Mouse (Mus musculus) kidney, embryonic 15.5 days (tissue): ENCODE data around the gene Arhgap28. TPM values are rescaled to one million over a fixed set of nuclear protein-coding genes. Genes with fewer than 3 reads are reported as not detected.
A peak's percentile ranks its signal among the peaks of the same experiment; 100 is the strongest.

Experiments used
- ATAC-seq: fragments of 200-750 bp; cut with Nextera tagmentation; replicated peaks from 2 replicates; pipeline ENCODE4 v1.8.0; 2017; ENCODE audit warnings: moderate TSS enrichment; ENCODE audit not compliant: low FRiP score
- H3K27ac ChIP-seq: fragments of 300-500 bp; sonication (generic); 2 replicates; pipeline ENCODE4 v1.5.1; 2015; ENCODE audit warnings: mild to moderate bottlenecking, inconsistent platforms
- H3K27me3 ChIP-seq: fragments of 300-500 bp; sonication (generic); 2 replicates; pipeline ENCODE4 v1.6.1; 2015; ENCODE audit warnings: inconsistent platforms
- H3K36me3 ChIP-seq: fragments of 300-500 bp; sonication (generic); 2 replicates; pipeline ENCODE4 v1.6.1; 2015; ENCODE audit warnings: inconsistent platforms
- H3K4me1 ChIP-seq: fragments of 300-500 bp; sonication (generic); 2 replicates; pipeline ENCODE4 v1.6.1; 2015; ENCODE audit warnings: inconsistent platforms
- H3K4me2 ChIP-seq: fragments of 300-500 bp; sonication (generic); 2 replicates; pipeline ENCODE4 v1.6.1; 2015; ENCODE audit warnings: moderate library complexity, mild to moderate bottlenecking, inconsistent platforms
- H3K4me3 ChIP-seq: fragments of 300-500 bp; sonication (generic); replicated peaks from 2 replicates; pipeline ENCODE4 v1.5.1; 2015; ENCODE audit warnings: mild to moderate bottlenecking, inconsistent platforms
- H3K9ac ChIP-seq: fragments of 300-500 bp; sonication (generic); 2 replicates; pipeline ENCODE4 v1.6.1; 2015; ENCODE audit warnings: mild to moderate bottlenecking, inconsistent platforms
- H3K9me3 ChIP-seq: fragments of 300-500 bp; sonication (generic); replicated peaks from 2 replicates; pipeline ENCODE4 v1.6.1; 2016; ENCODE audit warnings: inconsistent platforms
- WGBS: fragments of 180-500 bp; shearing (Covaris S2); methylation state at CpG from one replicate; pipeline ENCODE4 v1.1.7; 2015; ENCODE audit warnings: mixed read lengths; 5-methylcytosine and 5-hydroxymethylcytosine counted together
- polyA plus RNA-seq: library from polyadenylated mRNA; unstranded; fragments of >200 nt; fragmentation: Nextera tagmentation; extraction: Ambion mirVana; gene quantifications from 2 replicates; pipeline ENCODE4 v1.2.1, GENCODE M21; 2015

The Arhgap28 gene
- polyA plus RNA-seq, 1 experiment from 2014 or later, result 26.0 TPM

DNA sequence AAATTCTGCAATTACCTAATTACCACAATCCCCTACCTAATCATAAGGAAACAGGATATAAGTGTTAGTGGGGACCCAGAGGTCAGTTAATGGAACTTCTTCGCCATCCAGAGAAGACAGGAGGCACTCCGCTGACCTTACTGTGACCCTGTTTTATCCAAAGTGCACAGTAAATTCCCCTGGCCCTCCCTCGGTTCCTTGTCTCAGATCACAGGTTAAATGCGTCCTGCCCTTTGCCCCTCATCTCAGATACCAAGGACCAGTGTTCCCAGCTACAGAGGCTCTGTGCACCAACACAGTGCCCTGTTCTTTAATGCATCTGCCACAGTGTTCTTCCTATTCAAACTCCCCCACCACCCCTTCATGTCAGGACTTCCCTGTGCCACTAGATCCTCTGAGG, 18.4 kb downstream of the Arhgap28 start:
- ATAC-seq, result no peak
- 38% methylated on average over 4 of the region's 4 CpGs for WGBS

DNA sequence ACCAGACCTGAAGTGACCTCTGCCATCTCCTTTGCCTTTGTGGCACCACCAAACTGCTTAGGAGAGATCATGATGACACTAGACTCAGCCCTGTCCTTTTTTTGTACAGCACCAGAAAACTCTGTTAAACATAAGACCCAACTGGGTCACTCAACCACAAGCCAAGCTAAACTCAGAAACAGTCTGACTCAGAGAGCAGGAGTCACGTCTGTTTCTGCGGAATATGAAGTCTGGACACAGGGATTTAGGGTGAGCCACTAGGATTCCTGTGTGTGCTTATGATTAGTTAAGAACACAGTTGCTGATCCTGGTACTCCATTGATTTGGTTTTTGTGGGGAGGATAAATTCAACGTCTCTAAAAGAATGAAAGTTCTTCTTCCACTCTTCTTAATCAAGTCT, 23.3 kb downstream of the Arhgap28 start:
- Histone ChIP-seq H3K9me3 (no peaks in the 10 kb centered on the region), H3K4me2 (no peak overlapping the region), H3K9ac (no peak overlapping the region), H3K27me3 (no peaks in the 10 kb centered on the region), H3K4me1 (peaks cover 22% of the 10 kb centered on the region), H3K27ac (no peak overlapping the region), H3K36me3 (no peaks in the 10 kb centered on the region), H3K4me3 (no peak overlapping the region)
- ATAC-seq, result no peak
- WGBS, result 85% methylated on average over 3 of the region's 3 CpGs

More for the DNA sequence above, 18.4 kb downstream of the Arhgap28 start:
- Histone ChIP-seq H3K27me3 (no peaks in the 10 kb centered on the region), H3K36me3 (no peaks in the 10 kb centered on the region), H3K4me1 (peaks cover 32% of the 10 kb centered on the region), H3K27ac (no peak overlapping the region), H3K4me2 (no peak overlapping the region), H3K4me3 (no peak overlapping the region), H3K9ac (no peak overlapping the region), H3K9me3 (no peaks in the 10 kb centered on the region; the same call in 1 of the 2 replicates)

DNA sequence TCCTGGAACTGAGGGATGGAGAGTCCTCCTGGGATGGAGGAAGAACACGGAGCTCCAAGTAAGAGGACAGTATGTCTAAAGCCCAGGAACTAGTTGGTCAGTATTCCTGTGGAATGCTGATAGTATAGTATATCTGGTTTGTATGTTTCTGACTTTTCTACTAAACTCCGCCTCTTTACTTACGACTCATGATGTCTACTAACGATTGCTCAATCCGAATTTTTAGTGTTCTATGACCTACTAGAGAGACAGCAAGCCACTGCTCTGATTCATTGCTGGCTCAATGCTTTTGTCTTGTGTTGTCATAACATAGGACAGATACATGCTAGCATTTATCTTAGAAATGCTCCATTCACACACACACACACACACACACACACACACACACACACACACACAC, 24.7 kb downstream of the Arhgap28 start:
- Histone ChIP-seq H3K27me3 (no peaks in the 10 kb centered on the region), H3K36me3 (no peaks in the 10 kb centered on the region), H3K27ac (peak overlapping the region; percentile 70), H3K4me3 (no peak overlapping the region), H3K4me2 (no peak overlapping the region), H3K4me1 (peaks cover 20% of the 10 kb centered on the region), H3K9ac (no peak overlapping the region), H3K9me3 (no peaks in the 10 kb centered on the region)
- 63% methylated on average over 5 of the region's 5 CpGs for WGBS
- no peak for ATAC-seq

DNA sequence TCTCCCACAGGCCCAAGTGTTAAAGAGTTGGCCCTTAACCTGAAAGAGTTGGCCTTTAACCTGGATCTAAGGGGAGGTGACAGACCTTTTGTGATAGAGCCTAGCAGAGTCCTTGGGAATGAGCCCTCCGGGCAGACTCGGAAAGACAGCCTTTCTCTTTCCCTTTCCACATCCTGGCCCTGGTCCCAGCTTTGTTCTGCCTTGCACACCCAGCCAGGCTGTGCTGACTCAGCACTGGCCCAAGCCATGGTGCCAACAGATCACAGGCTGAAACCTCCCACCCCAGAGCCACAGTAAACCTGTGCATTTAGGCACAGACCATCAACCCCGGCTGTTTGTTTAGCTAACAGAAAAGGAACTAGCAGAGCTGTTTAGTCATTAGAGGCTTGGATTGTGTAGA, 25.1 kb downstream of the Arhgap28 start:
- Histone ChIP-seq H3K4me2 (no peak overlapping the region), H3K27me3 (no peaks in the 10 kb centered on the region), H3K4me3 (no peak overlapping the region), H3K9ac (no peak overlapping the region), H3K27ac (peak overlapping the region; percentile 70), H3K36me3 (no peaks in the 10 kb centered on the region), H3K4me1 (peaks cover 20% of the 10 kb centered on the region), H3K9me3 (no peaks in the 10 kb centered on the region)
- ATAC-seq, result peak; percentile 87
- 7% methylated on average over 3 of the region's 3 CpGs for WGBS

DNA sequence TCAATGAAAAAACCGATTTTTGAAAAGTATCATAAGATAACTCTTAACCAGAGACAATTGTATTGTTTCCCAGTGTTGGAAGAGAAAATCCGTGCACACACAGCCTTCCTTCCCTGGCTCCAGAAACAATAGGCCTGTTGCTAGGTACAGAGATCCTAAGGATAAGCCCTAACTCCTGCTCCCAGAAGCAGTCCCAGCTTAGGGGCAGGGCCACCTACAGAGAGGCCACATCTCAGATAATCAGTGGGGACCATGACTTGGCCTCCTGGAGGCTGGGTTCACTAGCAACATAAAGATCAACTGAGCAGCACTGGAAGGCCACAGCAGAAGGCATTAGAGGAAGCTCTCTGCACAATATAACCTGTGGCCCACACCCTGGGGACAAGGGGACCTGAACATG, 27.5 kb downstream of the Arhgap28 start:
- no peaks in the 10 kb centered on the region for H3K9me3 ChIP-seq
- no peak overlapping the region for H3K4me3 ChIP-seq
- H3K4me1 ChIP-seq, result peaks cover 20% of the 10 kb centered on the region
- H3K9ac ChIP-seq, result no peak overlapping the region
- H3K27ac ChIP-seq, result peak overlapping the region; percentile 25; the same call in 1 of the 2 replicates
- H3K27me3 ChIP-seq, result no peaks in the 10 kb centered on the region
- H3K36me3 ChIP-seq, result no peaks in the 10 kb centered on the region
- no peak for ATAC-seq
- 61% methylated on average over 2 of the region's 2 CpGs for WGBS
- H3K4me2 ChIP-seq, result no peak overlapping the region

DNA sequence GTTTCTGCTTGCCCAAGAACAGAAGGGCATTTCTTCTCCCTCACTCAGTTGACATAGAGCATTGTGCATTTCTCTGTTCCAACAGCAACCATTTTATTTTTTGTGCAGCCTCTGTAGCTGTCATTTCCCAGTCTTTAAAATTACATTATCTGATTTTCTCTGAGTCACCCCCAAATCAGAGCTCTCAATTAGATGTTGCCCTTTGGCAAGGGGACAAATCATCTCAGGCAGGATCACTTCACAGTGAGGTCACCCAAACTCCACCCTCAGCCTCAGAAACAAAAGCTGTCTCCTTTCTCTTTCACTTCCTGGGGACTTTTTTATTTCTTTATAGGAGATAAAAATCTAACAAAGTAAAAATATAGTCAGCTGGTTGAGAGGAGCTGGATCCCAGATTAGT, 27.9 kb downstream of the Arhgap28 start:
- Histone ChIP-seq H3K4me3 (no peak overlapping the region), H3K4me2 (no peak overlapping the region), H3K27me3 (no peaks in the 10 kb centered on the region), H3K9ac (no peak overlapping the region), H3K4me1 (peaks cover 20% of the 10 kb centered on the region), H3K9me3 (no peaks in the 10 kb centered on the region), H3K27ac (no peak overlapping the region), H3K36me3 (no peaks in the 10 kb centered on the region)
- ATAC-seq, result no peak

DNA sequence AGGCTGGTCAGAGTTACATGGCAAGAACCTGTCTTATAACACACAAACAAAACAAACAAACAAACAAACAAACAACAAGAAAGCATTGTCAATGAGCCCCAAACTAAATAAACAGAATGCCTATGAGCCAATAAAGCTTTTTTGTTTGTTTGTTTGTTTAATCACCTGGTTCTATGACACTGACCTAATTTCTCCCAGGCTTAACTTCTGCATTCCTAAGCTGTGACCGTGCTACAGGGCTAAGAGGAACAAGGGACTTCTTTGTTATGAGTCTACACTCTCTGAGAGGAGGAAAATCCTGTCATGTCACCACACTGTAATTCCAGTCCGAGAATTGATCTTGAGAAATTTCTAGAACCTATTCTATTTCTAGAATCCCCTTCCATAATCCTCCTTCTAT, 29.2 kb downstream of the Arhgap28 start:
- Histone ChIP-seq H3K27me3 (no peaks in the 10 kb centered on the region), H3K4me2 (no peak overlapping the region), H3K4me1 (peaks cover 18% of the 10 kb centered on the region), H3K9ac (no peak overlapping the region), H3K9me3 (no peaks in the 10 kb centered on the region), H3K4me3 (no peak overlapping the region), H3K36me3 (no peaks in the 10 kb centered on the region; the same call in 1 of the 2 replicates), H3K27ac (no peak overlapping the region)
- ATAC-seq, result no peak
- 60% methylated on average over 2 of the region's 2 CpGs for WGBS

DNA sequence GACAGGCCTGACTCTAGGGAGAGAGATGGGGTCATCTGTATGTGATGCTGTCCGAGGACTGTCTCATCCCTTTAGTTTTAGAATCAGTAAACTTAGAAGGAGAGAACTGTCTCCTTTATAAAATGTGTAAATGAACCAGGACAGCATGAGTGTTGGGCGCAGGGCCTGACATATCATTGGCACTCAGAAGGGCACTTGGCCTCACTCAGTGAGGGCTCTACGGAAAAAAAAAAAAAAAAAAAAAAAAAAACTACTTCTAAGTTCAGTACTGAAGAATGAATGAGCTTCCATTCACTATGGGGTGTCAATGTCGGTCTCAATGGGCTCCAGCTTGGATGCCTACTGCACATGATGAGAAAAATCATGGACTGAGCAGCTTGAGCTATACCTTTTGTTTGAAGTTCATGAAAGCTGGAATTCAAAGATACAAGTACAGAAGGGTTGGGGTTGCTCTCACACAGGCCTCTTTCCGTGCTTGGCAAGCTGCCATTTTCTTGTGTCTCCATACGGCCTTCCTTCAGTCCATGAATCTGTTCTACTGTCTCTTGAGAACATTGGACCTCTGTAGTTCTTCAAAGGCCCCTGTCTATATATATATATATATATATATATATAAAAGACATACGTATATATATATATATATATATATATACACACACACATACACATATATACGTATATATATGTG, 36.9 kb downstream of the Arhgap28 start:
- H3K27ac ChIP-seq, result no peak overlapping the region
- no peaks in the 10 kb centered on the region for H3K27me3 ChIP-seq
- ATAC-seq, result no peak
- no peaks in the 10 kb centered on the region for H3K4me1 ChIP-seq
- no peak overlapping the region for H3K4me3 ChIP-seq
- no peaks in the 10 kb centered on the region for H3K9me3 ChIP-seq
- WGBS, result 79% methylated on average over 8 of the region's 8 CpGs
- H3K4me2 ChIP-seq, result no peak overlapping the region
- H3K9ac ChIP-seq, result no peak overlapping the region
- no peaks in the 10 kb centered on the region; the same call in 1 of the 2 replicates for H3K36me3 ChIP-seq

DNA sequence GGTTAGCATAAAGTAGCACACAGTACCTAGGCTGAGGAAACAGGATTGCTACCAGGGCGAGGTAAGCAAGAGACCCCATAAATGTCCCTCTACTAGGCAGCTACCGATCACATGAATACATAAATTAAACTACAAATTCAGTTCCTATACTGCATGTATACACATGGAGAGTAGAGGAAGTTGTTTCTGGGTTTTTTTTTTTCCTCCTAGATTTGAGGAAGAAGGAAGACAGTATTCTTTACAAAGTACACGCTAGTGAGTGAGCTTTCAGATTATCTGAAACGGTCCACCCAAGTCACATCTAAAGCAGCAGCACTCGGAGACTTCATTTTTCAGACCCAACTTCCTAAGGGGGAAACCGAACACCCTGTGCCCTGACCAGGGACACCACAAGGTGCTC, 41.1 kb downstream of the Arhgap28 start:
- no peak overlapping the region for H3K27ac ChIP-seq
- 87% methylated on average over 6 of the region's 6 CpGs for WGBS
- no peaks in the 10 kb centered on the region for H3K9me3 ChIP-seq
- H3K9ac ChIP-seq, result no peak overlapping the region
- no peaks in the 10 kb centered on the region for H3K36me3 ChIP-seq
- no peak for ATAC-seq
- no peak overlapping the region for H3K4me3 ChIP-seq
- H3K27me3 ChIP-seq, result no peaks in the 10 kb centered on the region
- H3K4me2 ChIP-seq, result no peak overlapping the region
- H3K4me1 ChIP-seq, result no peaks in the 10 kb centered on the region

DNA sequence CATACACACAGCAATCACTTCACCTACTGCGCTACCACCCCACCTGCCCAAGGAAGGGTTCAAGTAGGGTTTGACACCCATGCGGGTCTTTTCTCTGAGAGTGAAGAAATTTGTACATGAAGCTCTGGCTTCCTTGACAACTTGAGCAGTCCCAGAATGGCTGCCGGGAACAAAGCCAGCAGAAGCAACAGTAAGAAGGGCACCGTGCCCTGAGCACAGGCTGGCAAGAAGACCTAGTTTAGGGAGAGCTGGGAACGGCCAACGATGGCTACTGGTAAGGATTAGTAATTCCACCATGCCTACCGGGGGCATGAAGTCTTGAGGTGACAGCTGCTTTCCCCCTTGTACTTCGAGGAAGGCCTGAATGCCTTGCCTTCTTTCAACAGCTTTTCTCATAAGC, 41.9 kb downstream of the Arhgap28 start:
- H3K9ac ChIP-seq, result no peak overlapping the region
- H3K4me2 ChIP-seq, result no peak overlapping the region
- no peak overlapping the region for H3K27ac ChIP-seq
- no peaks in the 10 kb centered on the region for H3K27me3 ChIP-seq
- H3K4me1 ChIP-seq, result no peaks in the 10 kb centered on the region
- H3K36me3 ChIP-seq, result no peaks in the 10 kb centered on the region
- ATAC-seq, result no peak
- H3K9me3 ChIP-seq, result no peaks in the 10 kb centered on the region
- WGBS, result 93% methylated on average over 8 of the region's 8 CpGs
- H3K4me3 ChIP-seq, result no peak overlapping the region

DNA sequence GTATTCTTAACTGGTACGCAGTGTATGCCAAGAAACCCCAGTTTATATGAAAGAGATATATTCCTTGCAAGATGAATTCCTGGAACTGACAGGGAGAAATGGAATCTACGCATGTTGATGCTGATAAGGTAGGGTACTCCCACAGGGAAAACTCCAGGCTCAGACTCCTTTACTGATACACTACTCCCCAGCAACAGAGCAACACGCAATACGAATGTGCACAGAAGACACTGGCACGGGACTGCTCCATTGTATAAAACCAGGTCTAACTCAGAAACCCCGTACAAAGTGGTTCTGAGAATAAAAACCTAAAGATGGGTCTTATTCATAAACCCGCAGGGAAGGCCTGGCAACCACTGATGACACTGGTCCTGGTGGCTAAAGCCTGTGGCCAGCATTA, 45.0 kb downstream of the Arhgap28 start:
- H3K4me1 ChIP-seq, result peaks cover 14% of the 10 kb centered on the region
- no peaks in the 10 kb centered on the region for H3K9me3 ChIP-seq
- no peaks in the 10 kb centered on the region for H3K27me3 ChIP-seq
- ATAC-seq, result no peak
- no peak overlapping the region for H3K27ac ChIP-seq
- no peak overlapping the region for H3K4me3 ChIP-seq
- H3K4me2 ChIP-seq, result no peak overlapping the region
- H3K9ac ChIP-seq, result no peak overlapping the region
- WGBS, result 85% methylated on average over 7 of the region's 7 CpGs
- no peaks in the 10 kb centered on the region for H3K36me3 ChIP-seq

DNA sequence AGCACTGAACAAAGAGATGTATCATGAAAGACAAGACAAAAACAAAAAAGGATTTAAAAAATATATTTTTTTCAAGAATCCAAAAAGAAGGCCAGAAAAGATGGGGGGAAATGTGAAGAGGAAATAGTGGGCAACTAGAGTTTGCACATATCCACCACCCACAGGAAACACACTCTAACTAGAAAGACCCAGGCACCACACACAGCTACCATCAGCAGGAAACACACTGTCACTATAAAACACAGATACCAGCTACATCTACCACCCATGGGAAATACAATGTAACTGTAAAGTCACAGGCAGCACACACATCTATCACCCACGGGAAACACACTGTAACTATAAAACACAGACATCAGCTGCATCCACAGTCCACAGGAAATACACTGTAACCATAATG, 46.3 kb downstream of the Arhgap28 start:
- Histone ChIP-seq H3K4me1 (peaks cover 28% of the 10 kb centered on the region), H3K27ac (no peak overlapping the region)
- 67% methylated on average over 1 of the region's 1 CpGs for WGBS

More for the DNA sequence above, 46.3 kb downstream of the Arhgap28 start:
- Histone ChIP-seq H3K36me3 (no peaks in the 10 kb centered on the region), H3K9me3 (no peaks in the 10 kb centered on the region), H3K4me2 (no peak overlapping the region), H3K27me3 (no peaks in the 10 kb centered on the region), H3K9ac (no peak overlapping the region), H3K4me3 (no peak overlapping the region)
- ATAC-seq, result no peak
